Mouse (Mus musculus): ENCODE measurements at regions not wholly inside any gene's neighbourhood (a gene's known extent, or its start where the extent isn't known, plus 50 kb on each side); places are given as distances from the start of the nearest gene placed in this dataset.

GRCm38 (mm10) chr12:68242683-68243082 lies 916.3 kb downstream of the Rps29 start:
- H3K4me3 ChIP-seq = no peak overlapping the region
- 16% methylated on average over 2 of the region's 2 CpGs for WGBS
- H3K9me3 ChIP-seq (replicated peaks) = no peaks in the 10 kb centered on the region
- H3K4me1 ChIP-seq = peaks cover 11% of the 10 kb centered on the region
- H3K27me3 ChIP-seq = no peaks in the 10 kb centered on the region
- no peaks in the 10 kb centered on the region for H3K36me3 ChIP-seq (ENCODE audit: poor library complexity, severe bottlenecking)
- peak; percentile 57 for ATAC-seq
- H3K9ac ChIP-seq = no peak overlapping the region
- H3K27ac ChIP-seq = no peak overlapping the region
- no peak overlapping the region for H3K4me2 ChIP-seq

GRCm38 (mm10) chr12:68231803-68232202 lies 927.2 kb downstream of the Rps29 start:
- Histone ChIP-seq H3K9ac (no peak overlapping the region), H3K9me3 (replicated peaks) (no peaks in the 10 kb centered on the region), H3K4me3 (no peak overlapping the region), H3K4me2 (no peak overlapping the region), H3K4me1 (no peaks in the 10 kb centered on the region), H3K36me3 (ENCODE audit: poor library complexity, severe bottlenecking) (no peaks in the 10 kb centered on the region), H3K27me3 (no peaks in the 10 kb centered on the region), H3K27ac (no peak overlapping the region)
- whole genome bisulfite sequencing = 89% methylated on average over 3 of the region's 3 CpGs
- no peak for ATAC-seq

- H3K27me3 ChIP-seq = no peaks in the 10 kb centered on the region
- ATAC-seq = peak; percentile 59; the same call in 1 of the 2 replicates
- no peak overlapping the region for H3K4me3 ChIP-seq
- H3K9me3 ChIP-seq (replicated peaks) = no peaks in the 10 kb centered on the region
- H3K27ac ChIP-seq = no peak overlapping the region; the same call in 1 of the 2 replicates
- no peak overlapping the region for H3K9ac ChIP-seq
- 28% methylated on average over 4 of the region's 4 CpGs for WGBS
- no peak overlapping the region for H3K4me2 ChIP-seq
- H3K36me3 ChIP-seq (ENCODE audit: poor library complexity, severe bottlenecking) = no peaks in the 10 kb centered on the region
- H3K4me1 ChIP-seq = peaks cover 6% of the 10 kb centered on the region
Measured at GRCm38 (mm10) chr12:68217091-68217490, 941.9 kb downstream of the Rps29 start.

GRCm38 (mm10) chr12:68208302-68208701 lies 950.7 kb downstream of the Rps29 start:
- H3K4me3 ChIP-seq = no peak overlapping the region
- no peaks in the 10 kb centered on the region for H3K27me3 ChIP-seq
- H3K27ac ChIP-seq = no peak overlapping the region
- H3K9me3 ChIP-seq (replicated peaks) = no peaks in the 10 kb centered on the region
- no peak overlapping the region for H3K4me2 ChIP-seq
- H3K4me1 ChIP-seq = 0 out of 2 replicates have a peak, but pooled peaks cover 2% of the 10 kb centered on the region
- H3K36me3 ChIP-seq (ENCODE audit: poor library complexity, severe bottlenecking) = no peaks in the 10 kb centered on the region
- H3K9ac ChIP-seq = no peak overlapping the region
- WGBS = 90% methylated on average over 10 of the region's 10 CpGs
- ATAC-seq = 0 out of 2 replicates have a peak, but pooled peaks have one; percentile 33

- no peak overlapping the region for H3K9ac ChIP-seq
- H3K27ac ChIP-seq = no peak overlapping the region
- no peak for ATAC-seq
- no peaks in the 10 kb centered on the region for H3K9me3 ChIP-seq (replicated peaks)
- no peak overlapping the region for H3K4me3 ChIP-seq
- no peak overlapping the region for H3K4me2 ChIP-seq
- WGBS = 88% methylated on average over 1 of the region's 1 CpGs
- no peaks in the 10 kb centered on the region for H3K27me3 ChIP-seq
- no peaks in the 10 kb centered on the region for H3K36me3 ChIP-seq (ENCODE audit: poor library complexity, severe bottlenecking)
- no peaks in the 10 kb centered on the region for H3K4me1 ChIP-seq
Measured at GRCm38 (mm10) chr12:68183858-68184257, 961.5 kb upstream of the Mdga2 start.

- H3K27me3 ChIP-seq = no peaks in the 10 kb centered on the region
- 92% methylated on average over 2 of the region's 2 CpGs for WGBS
- H3K9me3 ChIP-seq (replicated peaks) = no peaks in the 10 kb centered on the region
- H3K9ac ChIP-seq = no peak overlapping the region
- ATAC-seq = no peak
- no peaks in the 10 kb centered on the region for H3K4me1 ChIP-seq
- H3K4me2 ChIP-seq = no peak overlapping the region
- H3K36me3 ChIP-seq (ENCODE audit: poor library complexity, severe bottlenecking) = no peaks in the 10 kb centered on the region
- H3K4me3 ChIP-seq = no peak overlapping the region
- H3K27ac ChIP-seq = no peak overlapping the region
Measured at GRCm38 (mm10) chr12:68161317-68161716, 939.0 kb upstream of the Mdga2 start.

- H3K27me3 ChIP-seq = no peaks in the 10 kb centered on the region
- H3K9me3 ChIP-seq (replicated peaks) = no peaks in the 10 kb centered on the region
- H3K36me3 ChIP-seq (ENCODE audit: poor library complexity, severe bottlenecking) = no peaks in the 10 kb centered on the region
- no peaks in the 10 kb centered on the region for H3K4me1 ChIP-seq
- no peak overlapping the region for H3K27ac ChIP-seq
- H3K4me3 ChIP-seq = no peak overlapping the region
- no peak overlapping the region for H3K9ac ChIP-seq
- no peak; the same call in 1 of the 2 replicates for ATAC-seq
- WGBS = 42% methylated on average over 4 of the region's 4 CpGs
- H3K4me2 ChIP-seq = no peak overlapping the region
Measured at GRCm38 (mm10) chr12:68148066-68148465, 925.7 kb upstream of the Mdga2 start.

- H3K9me3 ChIP-seq (replicated peaks) = no peaks in the 10 kb centered on the region
- WGBS = 87% methylated on average over 6 of the region's 6 CpGs
- no peak overlapping the region for H3K9ac ChIP-seq
- no peak overlapping the region for H3K27ac ChIP-seq
- no peaks in the 10 kb centered on the region for H3K4me1 ChIP-seq
- ATAC-seq = no peak
- H3K4me3 ChIP-seq = no peak overlapping the region
- no peak overlapping the region for H3K4me2 ChIP-seq
- H3K36me3 ChIP-seq (ENCODE audit: poor library complexity, severe bottlenecking) = no peaks in the 10 kb centered on the region
- H3K27me3 ChIP-seq = no peaks in the 10 kb centered on the region
Measured at GRCm38 (mm10) chr12:68139831-68140230, 917.5 kb upstream of the Mdga2 start.

GRCm38 (mm10) chr12:68131776-68132175 lies 909.4 kb upstream of the Mdga2 start:
- Histone ChIP-seq H3K9me3 (replicated peaks) (no peaks in the 10 kb centered on the region), H3K36me3 (ENCODE audit: poor library complexity, severe bottlenecking) (no peaks in the 10 kb centered on the region), H3K4me2 (no peak overlapping the region), H3K4me3 (no peak overlapping the region), H3K9ac (no peak overlapping the region), H3K27me3 (no peaks in the 10 kb centered on the region), H3K4me1 (no peaks in the 10 kb centered on the region), H3K27ac (no peak overlapping the region)
- no peak for ATAC-seq

- 71% methylated on average over 1 of the region's 1 CpGs for WGBS
- Histone ChIP-seq H3K36me3 (ENCODE audit: poor library complexity, severe bottlenecking) (no peaks in the 10 kb centered on the region), H3K27me3 (no peaks in the 10 kb centered on the region), H3K4me1 (no peaks in the 10 kb centered on the region), H3K4me2 (no peak overlapping the region), H3K9me3 (replicated peaks) (no peaks in the 10 kb centered on the region), H3K27ac (no peak overlapping the region), H3K9ac (no peak overlapping the region), H3K4me3 (no peak overlapping the region)
- ATAC-seq = no peak
Measured at GRCm38 (mm10) chr12:68115762-68116161, 893.4 kb upstream of the Mdga2 start.

All from forebrain, embryonic 13.5 days (tissue).